Mouse (Mus musculus): Measurements from ENCODE around the gene Hoxc4.

Hoxc4 gene

GRCm38 (mm10) chr15:103083598-103083997, 64.9 kb downstream of the Hoxc4 start:
- DNase-seq (ENCODE audit: low read depth, low spot score): no peak

DNA sequence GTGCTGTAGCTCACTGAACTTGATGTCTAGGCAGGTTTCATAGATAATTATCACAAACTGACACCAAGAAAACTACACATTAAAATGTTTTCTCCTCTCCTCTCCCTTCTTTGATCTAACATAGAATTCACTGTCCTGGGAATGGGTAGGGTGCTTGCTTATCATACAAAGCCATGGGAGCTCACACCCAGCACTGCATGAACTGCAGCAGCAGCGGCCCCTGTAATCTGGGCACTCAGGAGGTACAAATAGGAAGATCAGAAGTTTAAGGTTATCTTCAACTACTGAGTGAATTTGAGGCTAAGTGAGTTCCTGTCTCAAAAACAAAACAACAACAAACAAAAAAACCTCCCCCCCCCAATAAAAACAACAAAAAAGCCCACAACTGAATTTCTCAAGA, 66.2 kb downstream of the Hoxc4 start:
- DNase-seq (ENCODE audit: low read depth, low spot score): no peak

GRCm38 (mm10) chr15:103085831-103086671, 67.3 kb downstream of the Hoxc4 start:
- DNase-seq (ENCODE audit: low read depth, low spot score): no peak
